Mouse (Mus musculus) kidney, embryonic 16.5 days (tissue): ENCODE data around the gene Prpf39. TPM values are rescaled to one million over a fixed set of nuclear protein-coding genes. Genes with fewer than 3 reads are reported as not detected.

ENCODE experiments used
- ATAC-seq: fragments of 200-750 bp; cut with Nextera tagmentation; 2 replicates; pipeline ENCODE4 v1.8.0; 2017; ENCODE audit warnings: moderate TSS enrichment; ENCODE audit not compliant: low FRiP score, low TSS enrichment
- H3K27ac ChIP-seq: fragments of 300-500 bp; sonication (generic); 2 replicates; pipeline ENCODE4 v1.5.1; 2014; ENCODE audit warnings: low read length
- H3K27me3 ChIP-seq: fragments of 300-500 bp; sonication (generic); 2 replicates; pipeline ENCODE4 v1.6.1; 2014; ENCODE audit warnings: low read length, control low read depth, mixed read lengths; ENCODE audit not compliant: insufficient read depth
- H3K36me3 ChIP-seq: fragments of 300-500 bp; sonication (generic); 2 replicates; pipeline ENCODE4 v1.6.1; 2014; ENCODE audit warnings: low read length, control low read depth, mixed read lengths; ENCODE audit not compliant: insufficient read depth
- H3K4me1 ChIP-seq: fragments of 300-500 bp; sonication (generic); 2 replicates; pipeline ENCODE4 v1.6.1; 2014; ENCODE audit warnings: low read length, control low read depth, mixed read lengths; ENCODE audit not compliant: insufficient read depth
- H3K4me2 ChIP-seq: fragments of 300-500 bp; sonication (generic); replicated peaks from 2 replicates; pipeline ENCODE4 v1.6.1; 2014; ENCODE audit warnings: low read depth, low read length
- H3K4me3 ChIP-seq: fragments of 300-500 bp; sonication (generic); 2 replicates; pipeline ENCODE4 v1.5.1; 2014; ENCODE audit warnings: mild to moderate bottlenecking, low read length
- H3K9ac ChIP-seq: fragments of 300-500 bp; sonication (generic); replicated peaks from 2 replicates; pipeline ENCODE4 v1.6.1; 2014; ENCODE audit warnings: low read length
- H3K9me3 ChIP-seq: fragments of 300-500 bp; sonication (generic); 2 replicates; pipeline ENCODE4 v1.6.1; 2016; ENCODE audit warnings: low read length, control low read depth
- WGBS: fragments of 180-500 bp; shearing (Covaris S2); extraction: QIAGEN DNeasy Blood & Tissue Kit; methylation state at CpG from one replicate; pipeline ENCODE4 v1.1.7; 2014; 5-methylcytosine and 5-hydroxymethylcytosine counted together
- polyA plus RNA-seq: library from polyadenylated mRNA; unstranded; fragments of >200 nt; fragmentation: Nextera tagmentation; extraction: Ambion mirVana; gene quantifications from 2 replicates; pipeline ENCODE4 v1.2.1, GENCODE M21; 2015

The Prpf39 gene
- polyA plus RNA-seq, 1 experiment from 2014 or later = 50.4 TPM

DNA sequence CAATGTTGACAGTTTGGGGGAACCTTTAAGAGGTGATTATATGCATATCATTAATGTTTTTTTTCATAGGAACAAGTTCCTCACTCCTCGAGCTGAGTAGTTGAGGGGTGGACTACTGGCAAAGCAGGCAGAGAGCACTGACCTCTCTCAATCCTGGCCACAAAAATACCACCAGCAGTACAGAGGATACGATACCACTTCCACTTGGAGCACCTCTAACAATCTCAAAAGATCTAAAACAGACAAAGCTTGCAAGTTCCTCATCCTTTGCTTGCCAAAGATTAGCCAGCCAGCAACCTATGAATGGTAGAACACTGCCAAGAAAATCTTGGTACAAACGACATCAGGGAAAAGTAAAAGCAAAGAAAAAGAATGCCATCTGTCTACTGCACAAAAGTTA is 30.1 kb downstream of the Prpf39 start:
- H3K4me2 ChIP-seq = no peak overlapping the region
- WGBS = 70% methylated on average over 3 of the region's 3 CpGs
- H3K27ac ChIP-seq = no peak overlapping the region
- no peak overlapping the region for H3K9ac ChIP-seq
- peaks cover 30% of the 10 kb centered on the region for H3K36me3 ChIP-seq
- no peak overlapping the region for H3K4me3 ChIP-seq
- no peaks in the 10 kb centered on the region for H3K9me3 ChIP-seq
- ATAC-seq = no peak
- H3K27me3 ChIP-seq = no peaks in the 10 kb centered on the region
- H3K4me1 ChIP-seq = 0 out of 2 replicates have a peak, but pooled peaks cover 3% of the 10 kb centered on the region

DNA sequence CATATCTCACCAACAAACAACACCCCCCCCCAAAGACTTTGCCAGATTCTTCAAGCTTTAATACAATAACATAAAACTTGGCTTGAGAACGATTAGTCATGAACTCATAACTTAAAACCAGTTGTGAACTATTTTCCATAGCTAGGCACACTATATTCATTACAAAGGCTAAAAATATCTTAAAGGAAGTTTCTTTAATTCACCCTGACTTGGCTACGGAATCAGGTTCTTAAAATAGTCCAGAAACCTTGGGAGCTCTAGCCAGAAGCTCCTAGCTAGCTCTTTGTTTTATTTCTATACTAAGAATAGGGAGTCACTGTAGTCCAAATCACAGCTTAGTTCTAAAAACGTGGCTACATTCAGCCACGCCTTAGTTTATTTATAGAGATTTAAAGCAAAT is 32.3 kb downstream of the Prpf39 start:
- no peak overlapping the region for H3K4me2 ChIP-seq
- H3K4me3 ChIP-seq = no peak overlapping the region
- H3K36me3 ChIP-seq = peaks cover 25% of the 10 kb centered on the region
- no peak overlapping the region for H3K9ac ChIP-seq
- no peaks in the 10 kb centered on the region for H3K27me3 ChIP-seq
- 69% methylated on average over 4 of the region's 4 CpGs for WGBS
- H3K9me3 ChIP-seq = no peaks in the 10 kb centered on the region
- H3K27ac ChIP-seq = no peak overlapping the region
- 0 out of 2 replicates have a peak, but pooled peaks cover 11% of the 10 kb centered on the region for H3K4me1 ChIP-seq
- no peak for ATAC-seq

DNA sequence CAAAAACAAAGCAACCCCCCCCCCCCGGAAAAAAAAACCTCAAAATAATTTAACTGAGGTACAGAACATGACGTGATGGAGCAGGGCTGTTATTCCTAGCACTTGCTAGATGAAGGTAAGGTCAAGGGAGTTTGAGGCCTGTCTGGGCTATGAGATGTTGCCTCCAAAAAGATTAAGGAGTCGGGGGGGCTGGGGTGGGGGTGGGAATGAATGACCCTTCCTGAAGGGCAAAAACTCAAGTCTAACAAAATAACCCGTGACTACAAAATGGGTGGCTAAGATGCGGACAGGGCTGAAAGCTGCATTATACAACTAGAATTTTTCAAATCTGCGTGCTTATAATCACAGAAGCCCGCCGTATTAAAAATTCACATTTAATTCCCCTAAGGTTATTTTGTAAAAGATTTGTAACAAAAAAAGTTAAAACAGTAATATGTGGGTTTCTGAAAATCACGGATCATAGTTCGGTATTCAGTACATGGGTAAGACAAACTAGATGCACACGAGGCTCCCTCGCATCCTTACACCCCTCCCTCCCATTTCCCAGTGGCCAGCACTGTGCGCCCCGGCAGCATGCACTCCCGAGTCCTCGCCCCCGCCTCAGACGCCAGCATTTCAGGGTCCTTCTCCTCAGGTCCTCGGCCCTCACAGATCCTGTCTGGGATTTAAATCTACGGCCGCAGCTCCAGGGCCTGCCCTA is 36.9 kb downstream of the Prpf39 start:
- Histone ChIP-seq H3K9me3 (no peaks in the 10 kb centered on the region), H3K27me3 (no peaks in the 10 kb centered on the region), H3K36me3 (peaks cover 9% of the 10 kb centered on the region), H3K9ac (peak overlapping the region; percentile 80), H3K27ac (peak overlapping the region; percentile 93), H3K4me2 (peak overlapping the region; percentile 79), H3K4me1 (peaks cover 29% of the 10 kb centered on the region), H3K4me3 (peak overlapping the region; percentile 62)
- peak; percentile 82 for ATAC-seq
- 1% methylated on average over 21 of the region's 21 CpGs for WGBS

DNA sequence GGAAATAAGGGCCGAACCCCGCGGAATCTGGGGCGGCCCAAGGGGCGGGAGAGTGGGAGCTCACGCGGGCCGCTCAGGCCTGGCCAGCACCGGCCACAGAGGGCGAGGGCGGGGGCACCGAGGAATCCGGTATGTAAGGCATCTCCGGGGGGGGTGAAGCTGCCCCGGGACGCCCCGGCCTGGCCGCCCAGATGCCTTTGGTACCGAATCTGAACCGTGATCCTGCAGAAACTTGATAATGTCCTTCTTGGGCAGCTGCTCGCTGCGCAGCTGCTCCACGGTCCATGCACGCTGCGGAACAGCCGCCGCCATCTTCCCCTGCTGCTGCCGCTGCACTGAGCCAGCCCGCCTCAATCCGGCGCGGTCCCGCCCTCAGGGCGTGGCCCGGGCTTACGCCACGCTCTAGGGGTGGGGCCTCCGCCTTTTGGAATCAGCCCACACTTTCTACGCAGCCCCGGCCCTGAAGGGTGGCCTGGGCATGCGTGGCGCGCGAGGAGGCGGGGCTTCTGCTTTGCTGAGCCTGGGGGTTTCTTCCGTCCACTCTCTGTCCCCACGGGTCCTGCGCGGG is 37.6 kb downstream of the Prpf39 start, which contains the start of gene Fkbp3:
TSS of gene Fkbp3 (minus strand) at position 397 of the 568 bp plus-strand sequence.
- Histone ChIP-seq H3K36me3 (peaks cover 6% of the 10 kb centered on the region), H3K27me3 (no peaks in the 10 kb centered on the region), H3K9me3 (no peaks in the 10 kb centered on the region), H3K4me2 (peak within 1 kb of the TSS; percentile 79), H3K27ac (peak within 1 kb of the TSS; percentile 93), H3K4me1 (peaks cover 29% of the 10 kb centered on the region), H3K9ac (peak within 1 kb of the TSS; percentile 80), H3K4me3 (peak within 1 kb of the TSS; percentile 62)
- peak; percentile 99 for ATAC-seq
- WGBS = under 1% methylated on average over 49 of the region's 49 CpGs

DNA sequence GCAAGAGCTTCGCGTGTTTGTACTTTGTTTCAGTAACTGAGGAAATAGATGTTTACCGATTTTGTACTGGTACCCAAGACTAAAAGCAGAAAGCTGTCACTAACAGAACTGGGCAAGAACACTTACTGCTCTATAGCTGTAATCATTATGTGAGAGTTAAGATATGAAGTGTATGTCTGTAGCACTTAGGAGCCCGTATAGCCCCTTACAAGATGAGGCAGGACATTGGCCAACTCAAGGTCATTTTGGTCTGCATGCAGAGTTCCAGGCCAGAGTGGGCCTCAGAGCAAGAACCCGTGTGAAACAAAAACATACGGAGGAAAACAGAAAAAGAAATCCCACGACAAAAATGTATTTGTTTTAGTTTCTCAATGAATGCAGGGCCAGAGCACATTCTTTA is 38.5 kb downstream of the Prpf39 start:
- no peak for ATAC-seq
- H3K27me3 ChIP-seq = no peaks in the 10 kb centered on the region
- peaks cover 29% of the 10 kb centered on the region for H3K4me1 ChIP-seq
- H3K4me3 ChIP-seq = peak overlapping the region; percentile 62
- peak overlapping the region; percentile 93 for H3K27ac ChIP-seq
- H3K36me3 ChIP-seq = peaks cover 4% of the 10 kb centered on the region; the same call in 1 of the 2 replicates
- H3K9me3 ChIP-seq = no peaks in the 10 kb centered on the region
- peak overlapping the region; percentile 79 for H3K4me2 ChIP-seq
- H3K9ac ChIP-seq = 0 out of 2 replicates have a peak overlapping the region, but pooled peaks have one; percentile 80
- WGBS = 42% methylated on average over 7 of the region's 7 CpGs

DNA sequence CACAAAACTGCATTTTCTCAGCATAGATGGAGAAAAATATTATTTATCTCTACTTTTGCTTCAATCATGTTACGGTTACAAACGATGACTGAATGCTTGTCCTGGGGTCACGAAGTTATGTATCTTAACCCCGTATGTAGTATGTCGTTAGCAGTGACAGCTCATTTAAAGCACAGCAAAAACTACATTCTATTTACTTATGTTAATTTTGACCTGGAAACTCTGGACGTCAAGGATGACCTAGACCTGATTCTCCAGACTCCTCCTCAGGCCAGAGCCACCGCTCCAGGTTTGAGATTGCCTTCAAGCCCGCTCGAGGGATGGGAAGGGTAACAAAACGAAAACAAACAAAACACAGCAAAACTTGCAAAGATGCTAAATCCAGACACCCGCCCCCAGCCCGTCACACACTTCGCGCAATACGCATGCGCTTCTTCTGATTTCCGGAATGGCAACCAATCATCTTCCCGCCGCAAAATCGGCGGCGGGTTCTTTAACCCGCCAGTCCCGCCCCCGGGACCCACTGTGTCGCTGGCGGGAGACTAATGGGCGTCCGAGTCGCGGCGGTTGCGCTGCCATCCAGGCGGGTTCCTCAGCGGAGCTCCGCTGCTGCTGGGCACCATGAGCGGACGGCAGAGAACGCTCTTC is 39.1 kb downstream of the Prpf39 start, which contains the start of gene Fancm:
TSS of gene Fancm (plus strand) at position 519 of the 648 bp plus-strand sequence.
- 1% methylated on average over 38 of the region's 39 CpGs for WGBS
- ATAC-seq = peak; percentile 24; the same call in 1 of the 2 replicates
- H3K9me3 ChIP-seq = no peaks in the 10 kb centered on the region
- H3K4me3 ChIP-seq = peak within 1 kb of the TSS; percentile 62
- H3K4me1 ChIP-seq = peaks cover 29% of the 10 kb centered on the region
- H3K9ac ChIP-seq = peak within 1 kb of the TSS; percentile 80
- H3K27me3 ChIP-seq = no peaks in the 10 kb centered on the region
- peaks cover 3% of the 10 kb centered on the region; the same call in 1 of the 2 replicates for H3K36me3 ChIP-seq
- H3K27ac ChIP-seq = peak within 1 kb of the TSS; percentile 93
- peak within 1 kb of the TSS; percentile 79 for H3K4me2 ChIP-seq

DNA sequence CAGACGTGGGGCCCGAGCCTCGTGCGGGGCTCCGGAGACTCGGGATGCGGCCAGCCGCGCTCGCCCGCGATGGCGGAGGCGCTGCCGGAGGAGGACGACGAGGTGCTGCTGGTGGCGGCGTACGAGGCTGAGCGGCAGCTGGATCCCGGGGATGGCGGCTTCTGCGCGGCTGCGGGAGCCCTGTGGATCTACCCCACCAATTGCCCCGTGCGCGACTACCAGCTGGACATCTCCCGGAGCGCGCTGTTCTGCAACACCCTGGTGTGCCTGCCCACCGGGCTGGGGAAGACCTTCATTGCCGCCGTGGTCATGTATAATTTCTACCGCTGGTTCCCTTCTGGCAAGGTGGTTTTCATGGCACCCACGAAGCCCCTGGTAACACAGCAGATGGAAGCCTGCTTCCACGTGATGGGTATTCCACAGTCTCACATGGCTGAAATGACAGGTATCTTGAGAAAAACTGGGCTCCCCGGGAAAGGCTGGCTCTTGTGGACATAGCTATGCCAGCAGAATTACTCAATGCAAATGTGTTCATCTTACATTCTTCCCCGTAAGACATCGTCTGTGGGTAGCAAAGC is 39.7 kb downstream of the Prpf39 start:
- Histone ChIP-seq H3K36me3 (peaks cover 3% of the 10 kb centered on the region; the same call in 1 of the 2 replicates), H3K4me2 (peak overlapping the region; percentile 79), H3K27me3 (no peaks in the 10 kb centered on the region), H3K9me3 (no peaks in the 10 kb centered on the region), H3K27ac (peak overlapping the region; percentile 75), H3K4me3 (peak overlapping the region; percentile 62), H3K9ac (peak overlapping the region; percentile 80), H3K4me1 (peaks cover 26% of the 10 kb centered on the region)
- ATAC-seq = peak; percentile 0; the same call in 1 of the 2 replicates
- 0% methylated on average over 33 of the region's 41 CpGs for WGBS

DNA sequence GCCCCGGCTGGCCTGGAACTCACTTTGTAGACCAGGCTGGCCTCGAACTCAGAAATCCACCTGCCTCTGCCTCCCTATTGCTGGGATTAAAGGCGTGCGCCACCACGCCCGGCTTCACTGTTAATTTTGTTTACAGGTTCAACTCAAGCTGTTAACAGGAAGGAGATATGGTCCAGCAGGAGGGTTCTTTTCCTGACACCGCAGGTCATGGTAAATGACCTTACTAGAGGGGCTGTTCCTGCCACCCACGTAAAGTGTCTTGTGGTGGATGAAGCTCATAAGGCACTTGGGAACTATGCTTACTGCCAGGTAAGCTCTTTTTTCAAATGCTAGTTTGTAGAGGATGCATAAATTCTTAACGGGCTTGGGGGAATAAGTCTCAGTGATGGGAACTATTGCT is 40.8 kb downstream of the Prpf39 start:
- Histone ChIP-seq H3K4me1 (peaks cover 26% of the 10 kb centered on the region), H3K27me3 (no peaks in the 10 kb centered on the region), H3K9me3 (no peaks in the 10 kb centered on the region), H3K9ac (0 out of 2 replicates have a peak overlapping the region, but pooled peaks have one; percentile 80), H3K4me2 (peak overlapping the region; percentile 79), H3K4me3 (no peak overlapping the region), H3K27ac (no peak overlapping the region), H3K36me3 (peaks cover 4% of the 10 kb centered on the region; the same call in 1 of the 2 replicates)
- no peak for ATAC-seq
- WGBS = 71% methylated on average over 9 of the region's 9 CpGs

DNA sequence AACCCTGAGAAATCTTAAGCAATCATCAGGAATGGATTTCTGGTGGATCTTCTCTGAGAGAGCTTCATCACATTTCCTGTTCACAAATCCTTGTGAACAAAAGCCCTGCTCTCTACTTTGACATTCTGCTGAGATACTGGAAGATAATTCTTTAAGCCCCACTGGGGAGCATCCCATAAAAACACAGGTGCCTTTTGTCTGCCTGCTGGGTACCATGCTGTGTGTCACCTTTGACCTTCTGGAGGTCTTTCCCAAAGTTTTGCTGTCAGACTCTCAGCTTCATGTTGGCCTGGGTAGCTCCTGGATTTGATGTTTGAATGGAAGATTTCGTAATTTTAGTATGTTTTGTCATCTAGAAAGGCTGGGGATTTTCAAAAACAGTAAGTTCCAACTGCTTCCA is 72.6 kb downstream of the Prpf39 start:
- ATAC-seq = no peak
- H3K36me3 ChIP-seq = peaks cover 29% of the 10 kb centered on the region
- H3K4me2 ChIP-seq = no peak overlapping the region
- no peaks in the 10 kb centered on the region for H3K4me1 ChIP-seq
- H3K27me3 ChIP-seq = no peaks in the 10 kb centered on the region
- 72% methylated on average over 1 of the region's 1 CpGs for WGBS
- no peaks in the 10 kb centered on the region for H3K9me3 ChIP-seq
- no peak overlapping the region for H3K27ac ChIP-seq
- H3K9ac ChIP-seq = no peak overlapping the region
- no peak overlapping the region for H3K4me3 ChIP-seq
